Mouse (Mus musculus): ENCODE measurements around the gene Pea15a. TPM values are rescaled to one million over a fixed set of nuclear protein-coding genes. Genes with fewer than 3 reads are reported as not detected.
"Not testable (repeated sequence)": the region's sequence is repeated elsewhere in the genome, so short reads cannot be mapped to it uniquely, and the experiment has no call there.

The Pea15a gene
- polyA plus RNA-seq (2012; rRNA removed), result 148 and 165 TPM in 2 replicates

GRCm38 (mm10) chr1:172206141-172206917 is at the start of gene Pea15a:
Gene Pea15a (minus strand): TSS chr1:172206804.
- no peak for DNase-seq (ENCODE audit: low read depth)

DNA sequence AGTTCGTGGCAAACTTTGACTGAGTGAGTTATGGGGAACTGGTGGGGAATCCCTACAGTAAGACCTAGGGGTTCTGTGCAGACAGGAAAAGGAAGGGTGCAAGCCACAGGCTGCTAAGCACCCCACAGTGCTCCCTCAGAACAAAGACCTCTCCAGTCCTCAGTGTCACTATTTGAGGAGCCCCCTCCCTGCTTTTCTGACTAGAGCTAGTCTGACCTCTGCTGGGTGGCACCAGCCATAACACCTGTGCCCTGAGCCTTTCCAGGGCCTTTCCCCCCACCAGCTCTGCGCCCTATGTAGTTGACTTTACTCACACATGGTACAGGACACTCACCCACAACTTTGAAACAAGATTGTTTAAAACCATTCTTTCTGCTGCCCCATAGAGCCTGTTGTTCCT is 41.1 kb upstream of the Pea15a start:
- DNase-seq (ENCODE audit: low read depth), result no peak

DNA sequence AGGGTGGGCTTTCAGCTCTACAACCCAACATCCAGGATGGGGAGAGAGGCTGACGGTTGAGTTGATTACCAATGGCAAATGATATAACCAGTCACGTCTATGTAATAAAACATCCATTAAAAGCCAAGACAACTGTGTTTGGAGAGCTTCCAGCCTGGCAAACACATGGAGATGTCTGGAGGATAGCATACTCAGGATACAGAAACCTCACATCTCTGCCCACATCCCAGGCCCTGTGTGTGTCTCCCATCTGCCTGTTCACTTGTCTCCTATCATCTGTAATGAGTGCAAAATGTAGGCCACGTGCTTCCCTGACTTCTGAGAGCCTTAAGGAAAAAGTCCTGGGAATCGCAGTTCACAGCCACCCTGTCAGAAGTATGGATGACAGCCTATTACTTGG is 40.6 kb upstream of the Pea15a start:
- DNase-seq (ENCODE audit: low read depth), result no peak

DNA sequence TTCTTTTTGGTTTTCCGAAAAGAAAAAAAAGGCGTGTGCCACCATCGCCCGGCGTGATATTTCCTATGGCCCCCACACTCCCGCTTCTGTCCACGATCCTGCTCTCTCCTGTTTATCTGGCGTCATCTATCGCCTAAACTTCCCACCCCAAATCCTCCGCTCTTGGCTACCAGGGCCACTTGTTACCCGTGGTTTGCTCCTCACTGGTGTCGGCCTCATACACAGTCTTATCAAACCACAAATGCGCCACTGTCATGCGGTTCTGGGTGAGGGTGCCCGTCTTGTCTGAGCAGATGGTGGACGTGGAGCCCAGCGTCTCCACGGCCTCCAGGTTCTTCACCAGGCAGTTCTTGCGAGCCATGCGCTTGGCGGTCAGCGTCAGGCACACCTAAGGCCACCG is 38.0 kb upstream of the Pea15a start:
- DNase-seq (ENCODE audit: low read depth), result not testable (repeated sequence)

- DNase-seq (ENCODE audit: low read depth), result no peak
These were observed 37.1 kb upstream of the Pea15a start for GRCm38 (mm10) chr1:172243547-172244205.

GRCm38 (mm10) chr1:172242401-172242800 is 35.8 kb upstream of the Pea15a start:
- no peak for DNase-seq (ENCODE audit: low read depth)

- DNase-seq (ENCODE audit: low read depth), result no peak
These were observed 34.5 kb upstream of the Pea15a start for GRCm38 (mm10) chr1:172240945-172241708.

GRCm38 (mm10) chr1:172229215-172229614 is 22.6 kb upstream of the Pea15a start:
- no peak for DNase-seq (ENCODE audit: low read depth)

- no peak for DNase-seq (ENCODE audit: low read depth)
These were observed 21.6 kb upstream of the Pea15a start for GRCm38 (mm10) chr1:172228209-172228608.

DNA sequence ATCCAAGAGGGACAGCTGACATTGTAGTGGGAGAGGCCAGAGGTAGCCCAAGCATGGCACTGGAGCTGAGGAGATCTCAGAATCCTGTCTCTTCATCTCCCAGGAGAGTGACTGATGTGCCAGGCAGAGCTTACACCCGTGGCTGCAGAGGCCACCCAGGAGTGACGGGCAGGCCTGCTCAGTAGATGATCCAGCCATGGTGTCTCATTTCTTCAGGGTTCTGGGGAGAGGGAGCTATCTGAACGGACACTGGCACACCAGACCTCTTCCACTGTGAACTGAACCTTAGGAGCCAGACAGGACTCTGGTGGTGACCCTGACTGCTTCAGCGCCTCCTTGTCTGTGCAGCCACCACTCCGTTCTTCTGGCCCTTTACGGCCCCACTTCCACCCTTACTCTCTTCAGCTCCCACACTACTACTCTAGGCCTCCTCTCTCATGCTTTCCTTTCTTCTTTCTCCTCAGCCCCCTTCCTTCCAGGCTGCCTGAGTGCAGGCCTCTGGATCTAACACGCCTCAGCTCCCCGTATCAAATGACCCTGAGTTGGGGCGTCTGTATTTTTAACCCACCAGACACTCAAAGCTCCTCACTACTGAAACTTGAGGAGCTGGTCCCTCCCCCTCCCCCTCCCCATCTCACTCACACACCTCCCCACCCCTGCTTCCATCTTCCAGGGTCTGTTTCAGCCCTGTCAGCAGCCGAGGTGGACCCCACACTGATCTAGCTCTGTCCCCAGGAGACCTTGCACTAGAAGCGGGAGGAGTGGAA is 14.9 kb upstream of the Pea15a start:
- no peak for DNase-seq (ENCODE audit: low read depth)

- DNase-seq (ENCODE audit: low read depth), result no peak
These were observed 13.8 kb upstream of the Pea15a start for GRCm38 (mm10) chr1:172220414-172220813.

DNA sequence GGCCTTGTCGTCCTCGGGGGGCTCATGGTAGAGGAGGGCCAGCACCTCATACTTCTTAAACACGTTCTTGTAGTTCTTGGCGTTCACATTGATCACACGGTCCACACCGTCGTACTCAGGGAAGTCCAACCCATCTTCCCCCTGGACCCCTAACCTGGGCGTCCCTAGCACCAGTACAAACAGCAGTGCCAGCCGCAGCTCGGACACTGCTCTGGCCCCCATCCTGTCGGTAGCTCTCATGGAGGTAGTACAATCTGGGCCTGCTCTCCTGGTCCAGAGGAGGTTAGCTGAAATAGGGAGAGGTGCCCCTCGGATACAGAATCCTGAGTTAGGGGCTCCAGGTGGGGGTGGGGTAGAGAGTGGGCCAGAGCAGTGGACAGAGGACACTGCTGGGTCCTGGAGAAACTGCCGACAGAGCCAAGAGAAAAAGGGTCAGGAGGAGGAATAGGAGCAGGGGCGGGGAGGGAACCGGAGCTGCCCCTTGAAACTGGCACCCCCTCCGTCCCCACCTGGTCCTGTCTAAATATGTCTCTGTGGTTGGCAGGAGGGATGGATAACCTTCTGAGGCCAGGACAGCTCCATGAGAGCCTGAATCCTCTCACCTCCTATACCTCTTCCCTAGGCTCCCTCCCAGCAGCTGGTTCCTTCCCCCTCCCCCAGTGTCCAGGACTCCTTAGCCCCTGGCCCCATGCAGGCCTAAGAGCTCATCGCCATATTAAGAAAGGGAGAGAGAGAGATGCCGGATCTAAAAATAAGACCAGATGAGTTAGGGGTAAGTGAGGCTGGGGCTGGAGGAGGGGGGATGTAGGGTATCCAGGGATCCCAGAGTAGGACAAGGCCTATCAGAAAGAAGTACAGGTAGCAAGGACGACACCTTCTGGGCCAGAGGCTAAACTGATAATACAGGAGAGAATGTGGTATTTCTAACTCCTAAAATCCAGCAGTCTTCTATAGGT is 13.1 kb upstream of the Pea15a start, which contains the start of gene Casq1:
Casq1 (minus strand) TSS at position 418 of the 956 bp plus-strand sequence.
- DNase-seq (ENCODE audit: low read depth), result no peak

- DNase-seq (ENCODE audit: low read depth), result no peak
These were observed 11.7 kb upstream of the Pea15a start for GRCm38 (mm10) chr1:172218164-172218910.

DNA sequence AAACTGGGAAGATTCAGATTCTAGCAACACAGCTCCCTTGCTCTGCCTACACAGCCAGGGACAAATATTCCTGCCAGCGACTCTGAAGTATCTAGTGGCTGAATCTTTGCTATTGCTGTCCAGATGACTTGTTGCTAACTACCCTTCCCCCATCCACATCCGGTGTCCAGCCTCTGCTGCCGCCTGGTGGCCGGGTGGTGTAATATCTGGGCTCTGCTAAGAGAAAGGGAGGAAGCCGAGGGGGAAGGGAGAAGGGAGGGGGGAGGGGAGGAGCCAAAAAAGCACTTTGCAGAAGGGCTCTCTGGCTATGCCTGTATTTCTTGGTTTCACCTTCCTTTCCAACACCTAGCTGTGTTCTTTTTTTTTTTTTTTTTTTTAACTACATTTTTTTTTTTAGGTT is 10.5 kb upstream of the Pea15a start:
- no peak for DNase-seq (ENCODE audit: low read depth)

- no peak for DNase-seq (ENCODE audit: low read depth)
These were observed 8.1 kb upstream of the Pea15a start for GRCm38 (mm10) chr1:172214748-172215147.

DNA sequence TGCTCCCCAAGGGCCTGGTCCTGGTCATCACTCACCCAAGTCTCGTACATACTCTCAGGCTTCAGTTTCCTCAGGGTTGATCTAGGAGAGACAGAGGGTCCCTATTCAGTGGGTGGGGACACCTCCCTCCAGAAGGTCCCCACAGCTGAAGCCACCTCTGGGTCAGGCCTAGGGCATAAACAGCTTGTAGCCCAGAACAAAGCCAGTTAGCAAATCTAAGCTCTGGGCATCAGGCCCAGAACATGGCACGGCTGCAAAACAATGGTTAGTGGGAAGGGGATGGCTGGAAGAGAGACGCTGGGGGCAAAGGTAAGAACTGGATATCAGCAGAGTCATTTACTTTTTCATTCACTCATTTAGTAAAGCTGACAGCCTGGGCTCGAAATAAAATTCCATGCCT is 7.2 kb upstream of the Pea15a start:
- no peak for DNase-seq (ENCODE audit: low read depth)

- no peak for DNase-seq (ENCODE audit: low read depth)
These were observed 6.2 kb upstream of the Pea15a start for GRCm38 (mm10) chr1:172212776-172213175.

- DNase-seq (ENCODE audit: low read depth), result no peak
These were observed 544 bp upstream of the Pea15a start for GRCm38 (mm10) chr1:172207111-172207584.

DNA sequence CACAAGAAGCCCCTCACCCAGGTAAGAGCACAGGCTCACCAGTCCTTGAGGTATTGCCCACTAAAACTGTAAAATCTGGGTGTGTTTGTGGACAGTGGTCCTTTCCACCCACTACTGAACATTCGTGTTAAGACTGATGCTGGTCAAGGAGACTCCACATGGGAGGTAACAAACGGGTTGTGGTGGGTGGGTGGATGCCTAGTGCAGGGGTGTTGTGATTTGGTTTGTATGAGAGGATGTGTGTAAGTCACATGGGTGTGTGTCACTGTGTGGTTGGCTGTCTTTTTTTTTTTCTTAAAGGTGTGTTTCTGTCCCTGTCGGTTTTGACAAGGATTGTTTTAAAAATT is 890 bp downstream of the Pea15a start:
- no peak for DNase-seq (ENCODE audit: low read depth)

All from gonadal fat pad, adult 2 months (tissue).